Mouse (Mus musculus): Measurements from ENCODE around the gene Mucl3. TPM values are rescaled to one million over a fixed set of nuclear protein-coding genes. Genes with fewer than 3 reads are reported as not detected.

Mucl3 gene
- 0.04 and 0.19 TPM in 2 replicates for polyA plus RNA-seq (2012; rRNA removed; ENCODE audit: low replicate concordance)

DNA sequence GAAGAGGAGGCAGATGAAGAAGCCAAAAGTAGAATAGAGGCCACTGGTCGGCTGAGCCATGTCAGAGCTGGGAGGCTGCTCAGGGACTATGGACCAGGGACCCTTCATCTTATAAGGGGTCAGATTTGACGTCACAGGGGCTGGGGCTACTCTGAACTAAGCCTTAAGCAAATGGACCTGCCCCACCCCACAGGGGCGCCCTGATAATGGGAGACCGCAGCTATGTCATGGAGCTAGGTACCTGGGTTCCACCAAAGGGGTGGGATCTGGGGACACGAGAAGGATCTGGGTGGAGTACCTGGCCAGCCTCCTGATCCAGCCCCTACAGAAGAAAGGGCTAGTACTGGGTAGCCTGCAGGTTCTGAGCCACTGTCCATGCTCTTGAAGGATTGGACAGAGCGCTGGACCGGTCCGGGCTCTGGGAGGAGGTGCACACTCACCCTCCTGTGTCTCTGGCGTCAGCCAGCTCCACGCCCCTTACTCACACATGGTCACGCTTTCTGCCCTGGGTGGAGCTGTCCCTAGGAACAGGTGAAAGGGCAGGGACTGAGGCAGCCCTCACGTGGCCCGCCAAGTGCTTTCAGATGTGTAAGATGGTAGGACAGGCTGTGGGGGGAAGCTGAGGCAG is at the start of gene Mucl3:
Mucl3 (minus strand) TSS at position 87 of the 628 bp plus-strand sequence.

GRCm38 (mm10) chr17:35673416-35674035 is 30.0 kb upstream of the Mucl3 start, which contains the start of gene Gtf2h4:
Gene Gtf2h4 (minus strand): TSS chr17:35673739.

GRCm38 (mm10) chr17:35667334-35668065 is 24.0 kb upstream of the Mucl3 start, which contains the start of gene Vars2:
Gene Vars2 (minus strand): TSS chr17:35667592.

GRCm38 (mm10) chr17:35626537-35626936 is 17.0 kb downstream of the Mucl3 start, which contains the start of gene Gm9573:
Gene Gm9573 (minus strand): TSS chr17:35626637.

DNA sequence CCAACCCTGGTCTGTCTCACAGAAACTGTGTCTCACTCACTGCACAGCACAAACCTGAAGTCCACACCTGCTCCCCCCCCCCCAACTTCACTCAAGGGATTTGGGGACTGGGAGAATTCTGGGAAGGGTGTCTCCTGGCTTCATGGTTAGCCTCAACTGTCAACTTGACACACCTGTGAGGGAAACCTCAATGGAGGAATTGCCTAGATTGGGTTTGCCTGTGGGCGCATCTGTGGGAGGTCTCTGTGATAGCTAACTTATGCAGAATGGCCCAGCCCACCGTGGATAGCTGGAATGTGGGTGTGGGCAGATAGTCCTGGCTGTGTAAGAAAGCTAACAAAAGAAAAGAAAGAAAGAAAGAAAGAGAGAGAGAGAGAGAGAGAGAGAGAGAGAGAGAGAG is 42.2 kb downstream of the Mucl3 start, which contains the start of gene Sfta2:
Sfta2 (plus strand) TSS at position 301 of the 400 bp plus-strand sequence.

Other genes starting within 250 kb of the Mucl3 start
- gene H2-Q6, start 218.8 kb downstream of the Mucl3 start, polyA plus RNA-seq (2012; rRNA removed; ENCODE audit: low replicate concordance) = 60.7 and 141 TPM in 2 replicates
- gene H2-Q7, start 204.5 kb downstream of the Mucl3 start, polyA plus RNA-seq (2012; rRNA removed; ENCODE audit: low replicate concordance) = 158 and 289 TPM in 2 replicates
- 49.0 and 72.7 TPM in 2 replicates for gene H2-Q10, start 173.6 kb downstream of the Mucl3 start, polyA plus RNA-seq (2012; rRNA removed; ENCODE audit: low replicate concordance)
- gene Pou5f1, start 137.7 kb downstream of the Mucl3 start, polyA plus RNA-seq (2012; rRNA removed; ENCODE audit: low replicate concordance) = not detected in 2 replicates
- gene Tcf19, start 126.9 kb downstream of the Mucl3 start, polyA plus RNA-seq (2012; rRNA removed; ENCODE audit: low replicate concordance) = 10.9 and 20.8 TPM in 2 replicates
- gene Cchcr1, start 126.6 kb downstream of the Mucl3 start, polyA plus RNA-seq (2012; rRNA removed; ENCODE audit: low replicate concordance) = 6.8 and 16.7 TPM in 2 replicates
- gene Psors1c2, start 110.5 kb downstream of the Mucl3 start, polyA plus RNA-seq (2012; rRNA removed; ENCODE audit: low replicate concordance) = 0.72 TPM in 1 of 2 replicates, not detected in the other
- gene Cdsn, start 91.6 kb downstream of the Mucl3 start, polyA plus RNA-seq (2012; rRNA removed; ENCODE audit: low replicate concordance) = 40.1 and 114 TPM in 2 replicates
- gene 2300002M23Rik, start 76.2 kb downstream of the Mucl3 start, polyA plus RNA-seq (2012; rRNA removed; ENCODE audit: low replicate concordance) = not detected in 2 replicates
- gene Sfta2, start 42.1 kb downstream of the Mucl3 start, polyA plus RNA-seq (2012; rRNA removed; ENCODE audit: low replicate concordance) = not detected in 2 replicates
- 0.05 TPM in 1 of 2 replicates, not detected in the other for gene Gm9573, start 17.1 kb downstream of the Mucl3 start, polyA plus RNA-seq (2012; rRNA removed; ENCODE audit: low replicate concordance)
- 21.8 and 47.6 TPM in 2 replicates for gene Vars2, start 23.9 kb upstream of the Mucl3 start, polyA plus RNA-seq (2012; rRNA removed; ENCODE audit: low replicate concordance)
- 25.6 and 38.5 TPM in 2 replicates for gene Gtf2h4, start 30.0 kb upstream of the Mucl3 start, polyA plus RNA-seq (2012; rRNA removed; ENCODE audit: low replicate concordance)
- 44.4 and 64.0 TPM in 2 replicates for gene Ddr1, start 60.9 kb upstream of the Mucl3 start, polyA plus RNA-seq (2012; rRNA removed; ENCODE audit: low replicate concordance)
- gene Ier3, start 178.0 kb upstream of the Mucl3 start, polyA plus RNA-seq (2012; rRNA removed; ENCODE audit: low replicate concordance) = 11.6 and 26.3 TPM in 2 replicates
- 74.1 and 117 TPM in 2 replicates for gene Flot1, start 179.5 kb upstream of the Mucl3 start, polyA plus RNA-seq (2012; rRNA removed; ENCODE audit: low replicate concordance)
- gene Tubb5, start 194.6 kb upstream of the Mucl3 start, polyA plus RNA-seq (2012; rRNA removed; ENCODE audit: low replicate concordance) = 262 and 722 TPM in 2 replicates
- gene Mdc1, start 197.8 kb upstream of the Mucl3 start, polyA plus RNA-seq (2012; rRNA removed; ENCODE audit: low replicate concordance) = 6.8 and 17.1 TPM in 2 replicates
- 8.9 and 33.1 TPM in 2 replicates for gene Nrm, start 217.6 kb upstream of the Mucl3 start, polyA plus RNA-seq (2012; rRNA removed; ENCODE audit: low replicate concordance)
- gene Ppp1r18, start 221.9 kb upstream of the Mucl3 start, polyA plus RNA-seq (2012; rRNA removed; ENCODE audit: low replicate concordance) = 70.8 and 77.1 TPM in 2 replicates
- 59.8 and 74.9 TPM in 2 replicates for gene Dhx16, start 236.1 kb upstream of the Mucl3 start, polyA plus RNA-seq (2012; rRNA removed; ENCODE audit: low replicate concordance)

Data from subcutaneous adipose tissue, adult 2 months (tissue).